Mouse (Mus musculus): ENCODE results near the gene Duoxa2.

Duoxa2 gene

DNA sequence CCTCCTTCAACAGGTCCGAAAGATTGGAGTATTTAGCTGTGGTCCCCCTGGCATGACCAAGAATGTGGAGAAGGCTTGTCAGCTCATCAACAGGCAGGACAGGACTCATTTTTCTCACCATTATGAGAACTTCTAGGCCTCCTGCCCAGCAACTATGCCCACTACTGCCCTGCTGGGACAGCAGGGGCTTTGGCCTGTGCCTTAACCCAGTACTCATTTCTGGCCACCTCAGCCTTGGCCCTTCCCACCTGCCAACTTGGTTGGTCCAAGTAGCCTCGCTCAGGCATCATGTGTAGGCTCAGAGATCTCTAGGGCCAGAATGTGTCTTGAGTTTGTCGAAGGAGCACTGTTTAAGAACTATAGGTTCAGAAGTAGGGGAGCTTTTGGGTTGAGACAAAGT lies 48.6 kb downstream of the Duoxa2 start:
- in situ Hi-C loops (cut with MboI; ENCODE audit: low pct_unique_long_range_greater_than_20kb in 1 of 2, low sequenced_read_pairs in 2 of 2, unreplicated experiment in 1 of 2): no loop called here

GRCm38 (mm10) chr2:122348531-122349131 lies 49.9 kb downstream of the Duoxa2 start:
- in situ Hi-C loops (cut with MboI; ENCODE audit: low pct_unique_long_range_greater_than_20kb in 1 of 2, low sequenced_read_pairs in 2 of 2, unreplicated experiment in 1 of 2): no loop called here

DNA sequence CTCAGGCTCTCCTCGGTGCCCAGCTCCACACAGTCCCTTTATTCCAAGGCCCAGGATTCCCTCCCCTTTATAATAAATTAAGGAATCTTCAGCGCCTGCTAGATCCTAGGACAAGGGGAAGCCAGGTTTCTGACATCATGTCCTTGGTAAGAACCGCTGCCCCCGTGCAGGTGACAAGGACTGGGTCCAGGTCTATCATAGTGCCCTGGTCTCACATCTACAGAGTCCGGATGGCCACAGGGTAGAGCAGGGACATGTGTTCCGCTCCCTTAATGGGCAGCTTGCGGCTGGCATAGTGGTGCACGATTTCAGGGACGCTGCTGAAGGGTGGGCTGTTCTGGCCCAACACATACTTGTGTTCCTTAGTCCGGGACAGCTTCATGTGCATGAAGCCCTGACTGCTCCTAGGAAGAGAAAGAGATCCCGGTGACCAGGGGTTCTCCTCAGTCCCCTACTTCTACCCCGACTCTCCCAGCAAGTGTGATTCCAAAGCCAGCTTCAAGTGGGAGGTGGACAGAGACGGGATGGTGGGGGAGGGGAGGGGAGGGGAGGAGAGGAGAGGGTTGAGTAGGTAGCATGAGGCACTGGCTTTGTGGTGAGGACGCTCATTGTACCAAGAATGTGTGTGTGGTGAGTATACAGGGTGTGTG lies 50.6 kb downstream of the Duoxa2 start:
- in situ Hi-C loops (cut with MboI; ENCODE audit: low pct_unique_long_range_greater_than_20kb in 1 of 2, low sequenced_read_pairs in 2 of 2, unreplicated experiment in 1 of 2): no loop called here

DNA sequence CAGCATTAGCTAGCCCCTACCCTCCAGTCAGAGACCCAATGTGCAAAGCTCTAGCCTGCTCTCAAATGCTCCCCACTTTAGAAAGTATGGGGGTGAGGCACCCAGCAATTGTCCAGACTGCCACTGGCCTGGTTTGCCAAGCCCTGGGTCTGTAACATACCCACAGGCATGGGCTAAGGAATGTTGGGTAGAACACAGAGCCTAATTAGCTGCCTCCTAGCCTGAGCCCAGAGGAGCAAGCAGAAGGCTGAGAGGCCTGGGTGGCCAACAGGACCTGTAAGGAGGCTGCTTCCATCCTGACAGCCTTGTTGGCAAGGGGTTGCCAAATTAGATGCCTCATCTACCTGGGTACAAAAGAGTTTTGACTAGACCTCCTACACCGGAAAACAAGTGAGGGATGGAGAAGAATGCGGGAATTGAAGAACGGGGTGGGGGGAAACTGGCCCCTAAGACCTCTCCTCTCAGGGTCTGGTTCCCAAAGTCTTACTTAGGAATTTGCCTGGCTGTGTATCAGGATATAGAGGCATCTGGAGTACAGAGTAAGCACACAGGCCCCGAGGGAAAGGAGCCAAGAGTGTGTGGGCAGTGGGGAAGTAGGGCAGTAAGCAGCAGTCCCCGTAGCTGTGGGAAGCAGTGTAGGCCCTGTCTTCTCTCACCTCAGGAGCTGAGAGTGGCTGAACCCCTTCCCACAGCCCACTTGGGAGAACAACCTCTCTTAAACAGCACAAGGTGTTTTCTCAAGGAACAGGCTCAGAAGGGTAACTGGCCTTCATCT lies 52.6 kb downstream of the Duoxa2 start:
- in situ Hi-C loops (cut with MboI; ENCODE audit: low pct_unique_long_range_greater_than_20kb in 1 of 2, low sequenced_read_pairs in 2 of 2, unreplicated experiment in 1 of 2): no loop called here

DNA sequence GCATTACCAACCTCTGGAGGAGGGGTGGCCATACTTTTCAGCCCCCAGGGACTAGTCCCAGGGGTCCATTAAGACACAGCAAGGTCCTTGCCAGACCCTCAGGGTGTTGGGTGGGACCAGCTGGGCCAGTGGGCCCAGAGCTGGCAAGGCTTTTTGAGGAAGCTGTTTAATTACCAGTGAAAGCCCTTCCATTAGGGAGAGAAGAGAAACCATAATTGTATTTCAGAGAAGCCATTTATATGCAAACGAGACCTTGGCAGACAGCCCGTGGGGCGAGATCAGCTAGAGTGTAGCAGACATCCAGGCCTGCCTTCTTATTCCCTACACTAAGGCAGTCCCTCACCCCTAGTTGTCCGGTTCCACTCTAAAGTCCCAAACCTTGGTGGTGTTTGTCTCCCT lies 53.2 kb downstream of the Duoxa2 start:
- in situ Hi-C loops (cut with MboI; ENCODE audit: low pct_unique_long_range_greater_than_20kb in 1 of 2, low sequenced_read_pairs in 2 of 2, unreplicated experiment in 1 of 2): no loop called here
